Mouse (Mus musculus) megakaryocyte, embryonic 14.5 days (primary cell): Measurements from ENCODE around the gene Stx4a. TPM values are rescaled to one million over a fixed set of nuclear protein-coding genes. Genes with fewer than 3 reads are reported as not detected.
A peak's percentile ranks its signal among the peaks of the same experiment; 100 is the strongest.

Source experiments
- H3K27me3 ChIP-seq: replicated peaks from 2 replicates; pipeline ENCODE3; 2012; ENCODE audit warnings: inconsistent platforms
- H3K36me3 ChIP-seq: replicated peaks from 2 replicates; pipeline ENCODE3; 2012; ENCODE audit warnings: low read length, inconsistent platforms, mixed read lengths
- H3K4me1 ChIP-seq: 2 replicates; pipeline ENCODE4 v1.6.1; 2012; ENCODE audit warnings: inconsistent platforms
- H3K4me3 ChIP-seq: replicated peaks from 2 replicates; pipeline ENCODE3; 2012; ENCODE audit warnings: moderate library complexity, mild to moderate bottlenecking, inconsistent platforms
- H3K9me3 ChIP-seq: 2 replicates; pipeline ENCODE4 v1.6.1; 2012; ENCODE audit warnings: inconsistent platforms
- FLI1 ChIP-seq: IDR thresholded peaks from 2 replicates; pipeline ENCODE4 v1.6.1; 2012; ENCODE audit warnings: low read length, inconsistent platforms, mixed read lengths
- GATA1 ChIP-seq: IDR thresholded peaks from 3 replicates; pipeline ENCODE4 v1.6.1; 2012; ENCODE audit warnings: mixed read lengths, low read length, inconsistent platforms, borderline replicate concordance
- polyA plus RNA-seq: library from polyadenylated mRNA; stranded (reverse); fragments of >175 nt; gene quantifications from 2 replicates; pipeline ENCODE4 v1.2.3, GENCODE M21; 2012; ENCODE audit warnings: low replicate concordance; ENCODE audit not compliant: insufficient read depth

Stx4a gene
- polyA plus RNA-seq, 1 experiment = 167 TPM

DNA sequence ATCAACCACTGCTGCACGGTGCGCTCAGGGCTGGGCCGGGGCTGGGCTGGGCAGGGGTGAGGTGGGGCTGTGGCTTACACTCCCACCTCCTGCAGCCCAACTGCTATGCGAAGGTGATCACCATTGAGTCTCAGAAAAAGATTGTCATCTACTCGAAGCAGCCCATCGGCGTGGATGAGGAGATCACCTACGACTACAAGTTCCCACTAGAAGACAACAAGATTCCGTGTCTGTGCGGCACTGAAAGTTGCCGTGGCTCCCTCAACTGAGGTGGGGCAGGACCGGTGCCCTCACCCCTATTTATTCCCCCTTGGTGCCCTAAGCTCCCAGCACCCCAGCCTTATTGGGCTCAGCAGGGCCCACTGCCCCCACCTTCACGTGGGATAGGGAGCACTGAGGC lies 24.9 kb upstream of the Stx4a start:
- Histone ChIP-seq H3K27me3 (no peaks in the 10 kb centered on the region), H3K9me3 (no peaks in the 10 kb centered on the region), H3K4me3 (no peak overlapping the region), H3K36me3 (peaks cover 93% of the 10 kb centered on the region), H3K4me1 (peaks cover 42% of the 10 kb centered on the region)
- no peak for TF ChIP-seq GATA1
- no peak for TF ChIP-seq FLI1

DNA sequence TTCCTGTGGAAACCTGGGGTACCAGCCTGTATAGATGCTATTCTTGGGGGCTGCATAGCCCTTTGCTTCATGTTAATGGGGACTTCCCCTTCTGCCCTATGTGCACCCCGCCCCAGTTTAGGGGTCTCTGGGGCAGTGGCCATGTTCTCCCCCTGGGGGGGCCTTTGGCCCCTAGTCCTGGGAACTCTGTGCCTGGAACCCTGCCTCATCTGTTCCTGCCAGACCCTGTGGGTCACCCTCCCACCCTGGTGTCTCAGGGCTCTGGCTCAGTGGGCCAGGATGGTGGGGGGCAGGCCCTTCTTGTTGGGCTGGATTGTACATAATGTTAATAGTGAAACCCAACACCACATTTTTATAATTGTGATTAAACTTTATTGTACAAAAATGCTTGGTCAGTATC lies 24.4 kb upstream of the Stx4a start:
- Histone ChIP-seq H3K4me1 (peaks cover 48% of the 10 kb centered on the region), H3K36me3 (peaks cover 92% of the 10 kb centered on the region), H3K4me3 (no peak overlapping the region), H3K9me3 (no peaks in the 10 kb centered on the region), H3K27me3 (no peaks in the 10 kb centered on the region)
- TF ChIP-seq GATA1 = no peak
- no peak for TF ChIP-seq FLI1

DNA sequence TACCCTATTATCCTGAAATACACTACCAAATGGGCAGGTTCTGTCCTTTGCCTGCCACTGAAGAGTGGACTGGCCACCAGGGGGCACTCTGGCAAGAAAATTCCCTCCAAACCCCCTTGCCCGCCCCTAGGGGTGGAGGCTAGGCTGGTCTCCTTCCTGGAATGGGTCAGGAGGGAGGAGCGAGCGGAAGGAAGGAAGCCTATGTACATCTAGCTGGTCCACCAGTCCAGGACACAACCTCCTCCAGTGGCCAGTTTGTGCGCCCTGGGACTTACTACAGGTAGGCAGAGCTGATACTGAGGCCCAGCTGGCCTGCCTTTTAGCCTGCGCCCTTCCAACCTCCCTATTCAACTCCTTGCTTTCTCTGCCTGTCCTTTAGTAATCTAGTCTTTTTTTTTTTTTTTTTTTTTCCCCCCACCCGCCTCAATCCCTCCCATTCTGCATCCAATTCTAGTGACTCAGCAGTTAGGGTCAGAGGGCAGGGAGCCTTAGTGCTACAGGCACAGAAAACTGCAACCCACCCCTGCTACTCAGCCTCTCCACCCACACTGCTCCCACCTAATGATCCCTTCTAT lies 23.6 kb upstream of the Stx4a start, which contains the start of gene Hsd3b7:
Hsd3b7 (plus strand) TSS at position 170 of the 575 bp plus-strand sequence.
- no peaks in the 10 kb centered on the region for H3K9me3 ChIP-seq
- H3K27me3 ChIP-seq = no peaks in the 10 kb centered on the region
- no peak for TF ChIP-seq FLI1
- TF ChIP-seq GATA1 = no peak
- H3K36me3 ChIP-seq = peaks cover 84% of the 10 kb centered on the region
- H3K4me1 ChIP-seq = peaks cover 56% of the 10 kb centered on the region
- peak within 1 kb of the TSS; percentile 94 for H3K4me3 ChIP-seq

DNA sequence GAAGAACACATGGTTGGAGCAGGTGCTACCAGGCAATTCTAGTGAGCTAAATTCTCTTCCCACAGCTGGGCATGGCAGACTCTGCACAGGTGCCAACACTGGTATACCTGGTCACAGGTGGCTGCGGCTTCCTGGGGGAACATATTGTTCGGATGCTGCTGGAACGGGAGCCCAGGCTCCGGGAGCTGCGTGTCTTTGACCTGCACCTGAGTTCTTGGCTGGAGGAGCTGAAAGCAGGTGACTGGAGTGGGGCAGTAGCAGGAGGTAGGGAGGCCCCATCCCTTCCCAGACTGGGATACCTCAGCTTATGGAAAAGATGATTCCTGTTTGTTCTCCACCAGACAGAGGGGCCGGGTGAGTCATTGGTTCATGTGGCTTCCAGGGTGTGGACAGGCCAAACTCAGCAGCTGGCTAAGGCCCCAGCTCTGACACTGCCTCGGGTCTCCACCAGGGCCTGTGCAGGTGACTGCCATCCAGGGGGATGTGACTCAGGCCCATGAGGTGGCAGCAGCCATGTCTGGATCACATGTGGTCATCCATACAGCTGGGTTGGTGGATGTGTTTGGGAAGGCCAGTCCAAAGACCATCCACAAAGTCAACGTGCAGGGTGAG lies 23.0 kb upstream of the Stx4a start:
- no peaks in the 10 kb centered on the region for H3K9me3 ChIP-seq
- H3K27me3 ChIP-seq = no peaks in the 10 kb centered on the region
- peaks cover 79% of the 10 kb centered on the region for H3K36me3 ChIP-seq
- no peak for TF ChIP-seq GATA1
- TF ChIP-seq FLI1 = no peak
- peaks cover 55% of the 10 kb centered on the region for H3K4me1 ChIP-seq
- H3K4me3 ChIP-seq = peak overlapping the region; percentile 94

DNA sequence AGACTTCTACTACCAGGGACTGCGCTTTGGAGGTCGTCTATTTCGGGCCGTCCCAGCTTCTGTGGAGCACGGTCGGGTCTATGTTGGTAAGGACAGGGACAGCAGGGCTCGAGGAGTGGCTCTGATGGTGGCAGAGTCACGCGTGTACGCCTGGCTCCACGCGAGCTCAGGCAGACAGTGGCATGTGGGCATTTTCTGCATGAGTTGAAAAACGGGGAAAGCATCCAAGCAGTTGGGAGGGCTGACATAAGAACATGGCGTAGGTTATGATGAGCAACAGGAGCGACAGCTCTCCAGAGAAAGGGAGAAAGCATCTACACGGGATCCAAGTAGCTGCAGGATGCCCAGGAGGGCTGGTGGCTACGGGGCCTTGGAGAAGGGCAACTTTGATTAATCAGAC lies 21.8 kb upstream of the Stx4a start:
- H3K27me3 ChIP-seq = no peaks in the 10 kb centered on the region
- H3K4me1 ChIP-seq = peaks cover 64% of the 10 kb centered on the region
- TF ChIP-seq GATA1 (no peak), FLI1 (no peak)

DNA sequence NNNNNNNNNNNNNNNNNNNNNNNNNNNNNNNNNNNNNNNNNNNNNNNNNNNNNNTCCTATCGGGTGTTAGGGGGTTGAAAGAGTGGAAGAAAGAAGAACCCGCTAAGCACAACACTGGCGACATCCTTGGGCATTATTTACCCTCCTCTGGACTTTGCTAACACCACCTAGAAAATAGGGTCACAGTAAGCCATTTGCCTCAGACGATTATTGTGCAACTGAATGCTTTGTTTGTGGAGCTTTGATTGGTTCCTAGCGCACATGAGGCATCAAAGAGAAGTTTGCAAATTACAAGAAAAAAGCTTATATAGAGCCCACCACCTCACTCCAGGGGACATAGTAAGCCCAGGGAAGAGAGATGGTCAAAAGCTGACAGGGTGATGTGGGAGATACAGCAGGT lies 15.3 kb upstream of the Stx4a start:
- Histone ChIP-seq H3K27me3 (no peaks in the 10 kb centered on the region), H3K4me1 (peaks cover 56% of the 10 kb centered on the region), H3K9me3 (no peaks in the 10 kb centered on the region; the same call in 1 of the 2 replicates), H3K36me3 (peaks cover 7% of the 10 kb centered on the region), H3K4me3 (no peak overlapping the region)
- no peak for TF ChIP-seq GATA1
- no peak for TF ChIP-seq FLI1

More for the DNA sequence above, 21.8 kb upstream of the Stx4a start:
- Histone ChIP-seq H3K9me3 (no peaks in the 10 kb centered on the region), H3K36me3 (peaks cover 67% of the 10 kb centered on the region), H3K4me3 (peak overlapping the region; percentile 9)

DNA sequence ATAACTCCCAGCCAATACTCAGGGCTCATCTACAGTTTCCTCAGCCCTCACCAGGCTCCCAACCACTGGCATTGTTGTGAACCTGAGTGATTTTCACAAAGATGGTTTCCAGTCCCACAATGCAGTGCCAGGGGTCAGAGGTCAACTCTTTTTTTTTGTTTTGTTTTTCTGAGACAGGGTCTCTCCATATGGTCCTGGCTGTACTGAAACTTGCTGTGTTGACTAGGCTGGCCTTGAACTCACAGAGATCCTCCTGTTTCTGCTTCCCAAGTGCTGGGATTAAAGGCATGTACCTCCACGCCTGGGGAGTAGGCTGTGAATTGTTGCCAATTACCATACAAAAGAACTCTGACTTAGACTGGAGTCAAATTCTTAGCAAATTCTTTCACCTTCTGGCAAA lies 14.2 kb upstream of the Stx4a start:
- Histone ChIP-seq H3K4me1 (peaks cover 56% of the 10 kb centered on the region), H3K27me3 (no peaks in the 10 kb centered on the region), H3K36me3 (no peaks in the 10 kb centered on the region), H3K4me3 (no peak overlapping the region), H3K9me3 (no peaks in the 10 kb centered on the region; the same call in 1 of the 2 replicates)
- TF ChIP-seq FLI1 (no peak), GATA1 (no peak)

DNA sequence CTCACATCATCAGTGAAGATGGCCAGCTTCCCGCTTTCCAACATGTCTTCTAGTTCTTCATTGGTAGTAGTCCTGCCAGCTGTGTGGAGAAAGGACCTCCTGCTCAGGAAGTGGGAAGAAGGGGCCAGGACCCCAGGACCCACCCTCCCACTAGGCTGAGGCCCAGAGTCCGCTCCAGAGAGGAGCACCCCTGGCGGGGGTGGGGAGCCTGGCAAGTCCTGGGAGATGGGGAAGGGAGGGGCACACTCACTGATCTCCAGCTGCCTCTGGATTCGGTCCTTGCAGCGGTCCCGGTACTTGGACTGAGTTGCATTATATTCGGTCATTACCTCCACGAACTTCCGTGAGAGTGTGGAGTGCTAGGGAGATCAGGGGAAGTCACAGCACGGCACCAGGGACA lies 13.4 kb upstream of the Stx4a start:
- Histone ChIP-seq H3K9me3 (no peaks in the 10 kb centered on the region; the same call in 1 of the 2 replicates), H3K4me3 (no peak overlapping the region), H3K4me1 (peaks cover 56% of the 10 kb centered on the region), H3K27me3 (peaks cover 4% of the 10 kb centered on the region), H3K36me3 (no peaks in the 10 kb centered on the region)
- no peak for TF ChIP-seq GATA1
- TF ChIP-seq FLI1 = no peak

DNA sequence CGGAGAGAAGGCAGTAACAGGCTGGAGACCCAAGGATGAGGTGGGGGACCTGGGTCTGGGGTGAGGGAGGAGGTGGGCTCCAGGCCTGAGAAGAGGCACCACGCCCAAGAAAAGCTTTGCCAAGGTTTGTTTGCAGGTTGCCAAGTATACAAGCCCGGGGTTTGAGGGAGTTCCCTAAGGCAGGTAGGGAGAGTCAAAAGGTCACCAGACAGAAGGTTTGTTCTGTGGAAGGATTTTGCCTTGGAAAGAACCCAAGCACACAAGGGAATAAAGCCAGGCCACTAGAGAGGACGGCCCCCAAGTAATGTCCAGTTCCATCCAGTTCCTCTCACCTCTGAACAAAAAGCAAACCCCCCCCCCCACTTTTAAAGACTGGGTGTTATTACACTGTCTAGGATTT lies 12.9 kb upstream of the Stx4a start:
- H3K4me3 ChIP-seq = no peak overlapping the region
- H3K27me3 ChIP-seq = peaks cover 4% of the 10 kb centered on the region
- peaks cover 60% of the 10 kb centered on the region for H3K4me1 ChIP-seq
- H3K9me3 ChIP-seq = no peaks in the 10 kb centered on the region; the same call in 1 of the 2 replicates
- TF ChIP-seq FLI1 = no peak
- TF ChIP-seq GATA1 = no peak
- no peaks in the 10 kb centered on the region for H3K36me3 ChIP-seq

DNA sequence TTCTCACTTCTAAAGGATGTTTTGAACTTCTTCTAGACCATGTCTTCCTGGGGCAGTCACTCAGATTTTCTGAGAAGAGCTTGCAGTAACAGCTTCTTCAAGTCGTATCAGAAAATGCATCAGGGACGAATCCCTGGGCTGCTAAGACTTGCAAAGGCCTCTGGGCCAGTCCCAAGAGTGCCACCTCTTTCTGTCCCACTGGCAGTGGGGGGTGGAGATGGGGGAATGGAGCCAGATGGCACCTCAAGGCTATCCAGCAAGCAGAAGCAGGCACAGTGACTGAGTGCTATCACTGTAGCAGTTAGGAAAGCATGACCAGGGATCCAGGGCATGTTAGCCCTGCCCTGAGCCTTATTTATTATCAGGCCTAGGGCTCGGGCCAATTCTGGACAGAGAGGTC lies 11.8 kb upstream of the Stx4a start:
- TF ChIP-seq GATA1 = no peak
- no peak for TF ChIP-seq FLI1
- H3K9me3 ChIP-seq = no peaks in the 10 kb centered on the region; the same call in 1 of the 2 replicates

More for the DNA sequence above, 11.8 kb upstream of the Stx4a start:
- H3K27me3 ChIP-seq = peaks cover 4% of the 10 kb centered on the region
- no peaks in the 10 kb centered on the region for H3K36me3 ChIP-seq
- H3K4me1 ChIP-seq = peaks cover 55% of the 10 kb centered on the region
- no peak overlapping the region for H3K4me3 ChIP-seq
